Mouse (Mus musculus) midbrain, embryonic 13.5 days (tissue): ENCODE results near the gene Clec3a. TPM values are rescaled to one million over a fixed set of nuclear protein-coding genes. Genes with fewer than 3 reads are reported as not detected.

Experiments
- ATAC-seq: fragments of 200-750 bp; cut with Nextera tagmentation; 2 replicates; pipeline ENCODE4 v1.8.0; 2017; ENCODE audit warnings: mild to moderate bottlenecking, moderate TSS enrichment, moderate library complexity
- H3K27ac ChIP-seq: fragments of 300-500 bp; sonication (generic); 2 replicates; pipeline ENCODE4 v1.5.1; 2015; ENCODE audit warnings: inconsistent platforms, mild to moderate bottlenecking, moderate library complexity
- H3K27me3 ChIP-seq: fragments of 300-500 bp; sonication (generic); 2 replicates; pipeline ENCODE4 v1.6.1; 2015; ENCODE audit warnings: mild to moderate bottlenecking, inconsistent platforms
- H3K36me3 ChIP-seq: fragments of 300-500 bp; sonication (generic); 2 replicates; pipeline ENCODE4 v1.6.1; 2015; ENCODE audit warnings: mild to moderate bottlenecking, inconsistent platforms
- H3K4me1 ChIP-seq: fragments of 300-500 bp; sonication (generic); replicated peaks from 2 replicates; pipeline ENCODE4 v1.6.1; 2015; ENCODE audit warnings: inconsistent platforms
- H3K4me2 ChIP-seq: fragments of 300-500 bp; sonication (generic); replicated peaks from 2 replicates; pipeline ENCODE4 v1.6.1; 2015; ENCODE audit warnings: moderate library complexity, mild to moderate bottlenecking, inconsistent platforms
- H3K4me3 ChIP-seq: fragments of 300-500 bp; sonication (generic); replicated peaks from 2 replicates; pipeline ENCODE4 v1.5.1; 2015; ENCODE audit warnings: mild to moderate bottlenecking, inconsistent platforms
- H3K9ac ChIP-seq: fragments of 300-500 bp; sonication (generic); replicated peaks from 2 replicates; pipeline ENCODE4 v1.6.1; 2015; ENCODE audit warnings: mild to moderate bottlenecking, inconsistent platforms
- H3K9me3 ChIP-seq: fragments of 300-500 bp; sonication (generic); 2 replicates; pipeline ENCODE4 v1.6.1; 2016; ENCODE audit warnings: mild to moderate bottlenecking, inconsistent platforms
- WGBS: fragments of 180-500 bp; shearing (Covaris S2); methylation state at CpG from one replicate; pipeline ENCODE4 v1.1.7; 2015; 5-methylcytosine and 5-hydroxymethylcytosine counted together
- polyA plus RNA-seq: library from polyadenylated mRNA; unstranded; fragments of >200 nt; fragmentation: Nextera tagmentation; extraction: Ambion mirVana; gene quantifications from 2 replicates; pipeline ENCODE4 v1.2.1, GENCODE M21; 2015

Gene Clec3a
- polyA plus RNA-seq, 1 experiment from 2014 or later = not detected

DNA sequence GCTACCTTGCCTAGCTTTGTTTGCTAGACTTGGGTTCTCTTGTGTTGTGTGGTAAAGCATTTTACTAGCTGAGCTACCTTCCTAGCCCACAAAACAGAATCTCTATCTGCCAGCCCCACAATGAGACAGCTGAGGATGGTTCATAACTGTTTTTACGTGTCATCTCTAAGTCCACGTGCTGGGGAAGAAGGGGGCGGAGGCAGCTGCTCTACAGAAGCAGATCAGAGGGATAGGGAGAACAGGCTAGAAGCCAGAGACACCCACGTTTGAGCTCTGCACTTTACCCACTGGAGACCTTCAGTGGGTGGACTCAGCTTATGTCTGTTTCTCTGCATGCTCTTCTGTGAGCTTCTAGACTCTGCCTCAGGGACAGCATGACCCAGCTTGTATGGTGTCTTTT is 3.7 kb downstream of the Clec3a start:
- WGBS = 80% methylated on average over 4 of the region's 4 CpGs
- Histone ChIP-seq H3K27me3 (no peaks in the 10 kb centered on the region), H3K4me2 (no peak overlapping the region), H3K4me3 (no peak overlapping the region), H3K27ac (no peak overlapping the region), H3K36me3 (no peaks in the 10 kb centered on the region), H3K9me3 (no peaks in the 10 kb centered on the region), H3K4me1 (no peaks in the 10 kb centered on the region), H3K9ac (no peak overlapping the region)
- ATAC-seq = no peak

DNA sequence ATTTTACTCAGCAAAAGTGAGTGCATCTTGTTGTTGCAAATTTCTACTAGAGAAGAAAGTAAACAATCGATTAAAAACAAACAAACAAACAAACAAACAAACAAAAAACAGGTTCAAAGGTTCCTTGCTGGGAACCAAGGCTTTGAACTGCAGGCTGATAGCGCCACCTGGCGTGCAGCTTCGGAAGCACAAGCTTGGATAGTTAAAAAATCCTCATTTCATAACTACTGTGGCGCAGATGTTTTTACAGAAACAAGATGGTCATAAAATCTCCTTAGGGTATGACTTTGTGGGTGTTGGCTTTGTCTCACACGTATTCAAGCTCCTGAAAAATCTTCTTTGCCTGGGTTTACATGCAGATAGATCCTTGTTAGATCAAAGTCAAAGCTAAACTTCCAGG is 20.4 kb downstream of the Clec3a start:
- H3K4me1 ChIP-seq = peaks cover 11% of the 10 kb centered on the region
- WGBS = 13% methylated on average over 6 of the region's 6 CpGs
- H3K9me3 ChIP-seq = no peaks in the 10 kb centered on the region
- no peak for ATAC-seq
- no peaks in the 10 kb centered on the region for H3K27me3 ChIP-seq
- H3K9ac ChIP-seq = no peak overlapping the region
- no peaks in the 10 kb centered on the region for H3K36me3 ChIP-seq
- H3K4me2 ChIP-seq = no peak overlapping the region
- no peak overlapping the region for H3K27ac ChIP-seq
- no peak overlapping the region for H3K4me3 ChIP-seq

DNA sequence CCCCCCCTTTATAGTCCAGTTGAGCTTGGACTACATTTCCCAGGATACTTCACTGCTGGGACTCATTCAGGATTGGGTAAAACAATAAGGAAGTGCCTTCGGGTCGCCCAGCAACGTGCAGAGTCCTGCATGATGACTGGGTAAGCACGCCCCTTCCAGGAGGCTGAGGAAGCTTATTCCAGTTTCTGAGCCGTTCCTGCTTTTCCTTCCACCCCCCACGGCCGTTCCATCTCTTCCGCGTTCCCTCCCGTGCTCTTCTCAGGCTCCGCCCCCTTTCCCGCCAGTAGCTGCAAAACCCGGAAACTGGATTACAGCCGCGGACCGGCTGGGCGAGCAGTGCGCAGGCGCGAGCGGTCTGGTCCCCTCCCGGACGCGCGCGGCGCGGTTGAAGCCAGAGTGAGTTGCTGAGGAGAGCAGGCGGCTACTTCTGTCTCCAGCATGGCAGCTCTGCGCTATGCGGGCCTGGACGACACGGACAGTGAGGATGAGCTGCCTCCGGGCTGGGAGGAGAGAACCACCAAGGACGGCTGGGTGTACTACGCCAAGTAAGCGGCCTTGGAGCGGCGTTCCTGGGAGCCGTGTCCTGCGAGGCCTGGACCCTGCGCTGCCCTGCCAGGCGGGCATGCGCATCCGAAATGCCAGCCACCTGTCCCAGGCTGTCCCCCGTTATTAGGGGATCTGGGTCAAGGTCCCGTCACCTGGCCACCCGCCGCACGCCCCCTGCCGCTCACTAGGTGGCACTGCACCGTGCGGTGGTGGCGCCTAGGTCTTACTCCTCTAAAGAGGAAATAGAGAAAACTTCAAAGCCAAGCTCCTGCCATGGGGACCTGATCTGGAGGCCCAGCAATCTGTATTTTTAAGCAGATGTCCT is 21.7 kb downstream of the Clec3a start, which contains the start of gene Wwox:
Wwox (plus strand) TSS at position 322 of the 871 bp plus-strand sequence.
- no peaks in the 10 kb centered on the region for H3K9me3 ChIP-seq
- peak; percentile 99 for ATAC-seq
- peak within 1 kb of the TSS; percentile 63 for H3K4me3 ChIP-seq
- H3K27me3 ChIP-seq = no peaks in the 10 kb centered on the region
- no peaks in the 10 kb centered on the region for H3K36me3 ChIP-seq
- H3K9ac ChIP-seq = peak within 1 kb of the TSS; percentile 69
- peak within 1 kb of the TSS; percentile 73 for H3K27ac ChIP-seq
- WGBS = 1% methylated on average over 54 of the region's 54 CpGs
- peak within 1 kb of the TSS; percentile 78 for H3K4me2 ChIP-seq
- peaks cover 11% of the 10 kb centered on the region for H3K4me1 ChIP-seq

GRCm38 (mm10) chr8:114440205-114440589 is 22.3 kb downstream of the Clec3a start:
- ATAC-seq = no peak
- peaks cover 11% of the 10 kb centered on the region for H3K4me1 ChIP-seq
- H3K36me3 ChIP-seq = no peaks in the 10 kb centered on the region
- H3K27ac ChIP-seq = peak overlapping the region; percentile 73; the same call in 1 of the 2 replicates
- H3K9ac ChIP-seq = peak overlapping the region; percentile 69
- peak overlapping the region; percentile 78 for H3K4me2 ChIP-seq
- no peaks in the 10 kb centered on the region for H3K9me3 ChIP-seq
- no peaks in the 10 kb centered on the region for H3K27me3 ChIP-seq
- peak overlapping the region; percentile 63 for H3K4me3 ChIP-seq
- WGBS = 17% methylated on average over 5 of the region's 5 CpGs

- H3K4me3 ChIP-seq = no peak overlapping the region
- no peak overlapping the region for H3K27ac ChIP-seq
- 91% methylated on average over 4 of the region's 4 CpGs for WGBS
- no peak overlapping the region for H3K4me2 ChIP-seq
- no peak overlapping the region for H3K9ac ChIP-seq
- H3K27me3 ChIP-seq = no peaks in the 10 kb centered on the region
- ATAC-seq = no peak
- H3K9me3 ChIP-seq = no peaks in the 10 kb centered on the region
- peaks cover 11% of the 10 kb centered on the region for H3K4me1 ChIP-seq
- H3K36me3 ChIP-seq = no peaks in the 10 kb centered on the region
Observed at GRCm38 (mm10) chr8:114441616-114442015, 23.7 kb downstream of the Clec3a start.

GRCm38 (mm10) chr8:114446884-114447283 is 29.0 kb downstream of the Clec3a start:
- Histone ChIP-seq H3K4me1 (no peaks in the 10 kb centered on the region), H3K4me3 (no peak overlapping the region), H3K27ac (no peak overlapping the region), H3K9me3 (no peaks in the 10 kb centered on the region), H3K4me2 (no peak overlapping the region), H3K36me3 (no peaks in the 10 kb centered on the region), H3K27me3 (peaks cover 4% of the 10 kb centered on the region; the same call in 1 of the 2 replicates), H3K9ac (no peak overlapping the region)
- WGBS = 88% methylated on average over 7 of the region's 7 CpGs
- no peak for ATAC-seq

DNA sequence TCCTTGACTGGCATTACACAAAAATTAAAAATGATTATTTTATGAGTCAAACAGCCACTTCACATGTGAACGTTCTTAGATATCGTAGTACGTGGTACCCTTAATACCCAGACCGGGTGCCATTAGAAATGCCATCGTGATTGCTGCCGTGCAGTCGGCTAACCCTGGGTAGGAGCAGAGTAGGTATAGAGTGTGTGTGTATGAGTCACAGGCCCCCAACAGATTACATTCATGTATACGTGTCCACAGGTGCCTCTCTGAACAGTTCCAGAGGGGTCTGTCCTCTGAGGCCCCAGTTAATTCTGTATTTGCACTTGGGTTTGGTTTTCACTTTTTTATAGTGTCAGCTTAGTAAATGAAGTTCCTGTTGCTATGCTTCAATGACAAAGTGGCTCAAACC is 34.4 kb downstream of the Clec3a start:
- H3K36me3 ChIP-seq = no peaks in the 10 kb centered on the region
- H3K4me2 ChIP-seq = no peak overlapping the region
- 90% methylated on average over 8 of the region's 8 CpGs for WGBS
- no peak overlapping the region for H3K4me3 ChIP-seq
- H3K27me3 ChIP-seq = peaks cover 4% of the 10 kb centered on the region; the same call in 1 of the 2 replicates
- H3K9ac ChIP-seq = no peak overlapping the region
- no peaks in the 10 kb centered on the region for H3K9me3 ChIP-seq
- H3K27ac ChIP-seq = no peak overlapping the region
- ATAC-seq = no peak
- H3K4me1 ChIP-seq = peaks cover 13% of the 10 kb centered on the region

- no peaks in the 10 kb centered on the region for H3K9me3 ChIP-seq
Observed at GRCm38 (mm10) chr8:114452781-114453221, 34.9 kb downstream of the Clec3a start.

DNA sequence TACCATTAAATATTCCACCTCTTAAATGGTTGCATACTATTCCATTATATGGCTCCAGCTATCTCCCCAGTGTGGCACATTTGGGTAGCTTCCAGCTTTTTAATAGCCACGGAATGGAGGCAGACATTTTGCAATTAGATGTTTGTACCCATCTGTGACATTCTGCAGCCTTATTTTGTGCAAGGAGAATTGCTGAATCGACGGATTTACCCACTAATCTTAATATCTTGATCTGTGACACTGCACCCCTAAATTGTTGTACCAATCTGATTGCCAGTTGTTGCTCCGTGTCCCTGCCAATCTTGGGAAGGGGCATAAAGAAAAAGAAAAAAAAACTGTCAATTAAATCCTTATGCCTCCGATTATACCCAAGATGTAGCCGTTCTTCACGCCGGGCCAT is 37.4 kb downstream of the Clec3a start:
- 88% methylated on average over 8 of the region's 8 CpGs for WGBS
- H3K27ac ChIP-seq = no peak overlapping the region
- H3K9ac ChIP-seq = no peak overlapping the region

More at GRCm38 (mm10) chr8:114452781-114453221, 34.9 kb downstream of the Clec3a start:
- H3K27me3 ChIP-seq = peaks cover 4% of the 10 kb centered on the region; the same call in 1 of the 2 replicates
- 5% methylated on average over 9 of the region's 9 CpGs for WGBS
- peak; percentile 73; the same call in 1 of the 2 replicates for ATAC-seq
- H3K9ac ChIP-seq = 0 out of 2 replicates have a peak overlapping the region, but pooled peaks have one; percentile 41
- peak overlapping the region; percentile 35; the same call in 1 of the 2 replicates for H3K27ac ChIP-seq
- peaks cover 13% of the 10 kb centered on the region for H3K4me1 ChIP-seq
- peak overlapping the region; percentile 32; the same call in 1 of the 2 replicates for H3K4me2 ChIP-seq
- H3K4me3 ChIP-seq = no peak overlapping the region
- no peaks in the 10 kb centered on the region for H3K36me3 ChIP-seq

DNA sequence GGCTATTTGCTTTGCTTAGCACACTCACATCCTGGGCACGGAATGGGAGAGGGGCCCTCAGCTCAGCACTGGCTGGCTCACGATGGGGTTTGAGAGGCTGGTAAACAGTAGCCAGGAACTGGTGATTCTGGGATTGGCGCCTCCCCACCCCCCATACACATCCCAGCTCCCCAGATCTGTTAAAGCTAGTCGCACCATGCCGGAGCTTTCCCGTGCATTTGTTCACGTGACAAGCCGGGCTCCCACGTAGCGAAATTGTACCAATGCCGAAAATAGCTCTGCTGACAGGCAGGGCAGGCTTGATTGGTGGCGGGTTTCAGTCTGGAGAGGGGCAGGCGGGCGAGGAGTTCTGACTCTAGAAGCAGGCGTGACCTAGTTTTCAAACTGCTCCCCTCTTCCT is 38.1 kb downstream of the Clec3a start:
- H3K27me3 ChIP-seq = no peaks in the 10 kb centered on the region
- H3K4me3 ChIP-seq = no peak overlapping the region
- H3K36me3 ChIP-seq = no peaks in the 10 kb centered on the region
- no peak overlapping the region for H3K27ac ChIP-seq
- H3K9me3 ChIP-seq = no peaks in the 10 kb centered on the region
- WGBS = 77% methylated on average over 15 of the region's 15 CpGs
- H3K4me1 ChIP-seq = peaks cover 15% of the 10 kb centered on the region
- no peak overlapping the region for H3K9ac ChIP-seq
- ATAC-seq = no peak
- no peak overlapping the region for H3K4me2 ChIP-seq

More for the DNA sequence above, 37.4 kb downstream of the Clec3a start:
- no peaks in the 10 kb centered on the region for H3K27me3 ChIP-seq
- H3K36me3 ChIP-seq = no peaks in the 10 kb centered on the region
- H3K9me3 ChIP-seq = no peaks in the 10 kb centered on the region
- no peak overlapping the region for H3K4me2 ChIP-seq
- ATAC-seq = no peak
- no peak overlapping the region for H3K4me3 ChIP-seq
- H3K4me1 ChIP-seq = peaks cover 13% of the 10 kb centered on the region

GRCm38 (mm10) chr8:114458113-114458784 is 40.4 kb downstream of the Clec3a start:
- no peaks in the 10 kb centered on the region for H3K36me3 ChIP-seq
- H3K9me3 ChIP-seq = no peaks in the 10 kb centered on the region
- no peak overlapping the region for H3K4me2 ChIP-seq
- no peaks in the 10 kb centered on the region for H3K27me3 ChIP-seq
- WGBS = 76% methylated on average over 25 of the region's 25 CpGs
- no peak for ATAC-seq
- H3K4me3 ChIP-seq = no peak overlapping the region
- no peak overlapping the region for H3K9ac ChIP-seq
- H3K4me1 ChIP-seq = peaks cover 26% of the 10 kb centered on the region
- no peak overlapping the region for H3K27ac ChIP-seq

GRCm38 (mm10) chr8:114460600-114460999 is 42.7 kb downstream of the Clec3a start:
- Histone ChIP-seq H3K9me3 (no peaks in the 10 kb centered on the region), H3K4me2 (no peak overlapping the region), H3K27ac (no peak overlapping the region), H3K4me1 (peaks cover 24% of the 10 kb centered on the region), H3K36me3 (no peaks in the 10 kb centered on the region), H3K27me3 (no peaks in the 10 kb centered on the region), H3K9ac (no peak overlapping the region), H3K4me3 (no peak overlapping the region)
- no peak for ATAC-seq
- WGBS = 65% methylated on average over 5 of the region's 5 CpGs
